Mouse (Mus musculus): ENCODE measurements around the gene Mrpl1. TPM values are rescaled to one million over a fixed set of nuclear protein-coding genes. Genes with fewer than 3 reads are reported as not detected.
A peak's percentile ranks its signal among the peaks of the same experiment; 100 is the strongest.

Mrpl1 gene
- polyA plus RNA-seq, 1 experiment from 2014 or later = 16.0 TPM

- Histone ChIP-seq H3K27me3 (no peaks in the 10 kb centered on the region), H3K27ac (peak overlapping the region; percentile 64), H3K9me3 (no peaks in the 10 kb centered on the region), H3K4me2 (replicated peaks) (peak overlapping the region; percentile 76), H3K36me3 (peaks cover 7% of the 10 kb centered on the region), H3K4me3 (replicated peaks) (peak overlapping the region; percentile 89), H3K4me1 (replicated peaks) (peaks cover 24% of the 10 kb centered on the region), H3K9ac (replicated peaks) (peak overlapping the region; percentile 83)
- under 1% methylated on average over 35 of the region's 35 CpGs for WGBS
- peak; percentile 95 for ATAC-seq
Measured at GRCm38 (mm10) chr5:96209916-96210583, 757 bp downstream of the Mrpl1 start.

- Histone ChIP-seq H3K27me3 (no peaks in the 10 kb centered on the region), H3K4me3 (replicated peaks) (no peak overlapping the region), H3K9me3 (no peaks in the 10 kb centered on the region), H3K4me1 (replicated peaks) (peaks cover 15% of the 10 kb centered on the region; the same call in 1 of the 2 replicates), H3K36me3 (peaks cover 12% of the 10 kb centered on the region), H3K27ac (no peak overlapping the region), H3K9ac (replicated peaks) (no peak overlapping the region), H3K4me2 (replicated peaks) (no peak overlapping the region)
- 66% methylated on average over 3 of the region's 3 CpGs for WGBS
- no peak for ATAC-seq
Measured at GRCm38 (mm10) chr5:96218648-96219047, 9.4 kb downstream of the Mrpl1 start.

GRCm38 (mm10) chr5:96219512-96219911, 10.2 kb downstream of the Mrpl1 start:
- no peaks in the 10 kb centered on the region for H3K9me3 ChIP-seq
- H3K4me2 ChIP-seq (replicated peaks) = no peak overlapping the region
- no peak for ATAC-seq
- H3K27me3 ChIP-seq = no peaks in the 10 kb centered on the region
- 0 out of 2 replicates have a peak, but pooled peaks cover 10% of the 10 kb centered on the region for H3K36me3 ChIP-seq
- no peak overlapping the region for H3K9ac ChIP-seq (replicated peaks)
- no peak overlapping the region for H3K27ac ChIP-seq
- 61% methylated on average over 4 of the region's 4 CpGs for WGBS
- H3K4me1 ChIP-seq (replicated peaks) = peaks cover 15% of the 10 kb centered on the region; the same call in 1 of the 2 replicates
- H3K4me3 ChIP-seq (replicated peaks) = no peak overlapping the region

GRCm38 (mm10) chr5:96221298-96221697, 12.0 kb downstream of the Mrpl1 start:
- Histone ChIP-seq H3K9ac (replicated peaks) (no peak overlapping the region), H3K27me3 (no peaks in the 10 kb centered on the region), H3K27ac (no peak overlapping the region), H3K36me3 (peaks cover 12% of the 10 kb centered on the region), H3K4me1 (replicated peaks) (peaks cover 15% of the 10 kb centered on the region; the same call in 1 of the 2 replicates), H3K4me2 (replicated peaks) (no peak overlapping the region), H3K9me3 (no peaks in the 10 kb centered on the region), H3K4me3 (replicated peaks) (no peak overlapping the region)
- no peak for ATAC-seq
- WGBS = 98% methylated on average over 1 of the region's 1 CpGs

- ATAC-seq = no peak
- Histone ChIP-seq H3K9ac (replicated peaks) (no peak overlapping the region), H3K4me3 (replicated peaks) (no peak overlapping the region), H3K9me3 (no peaks in the 10 kb centered on the region), H3K4me2 (replicated peaks) (no peak overlapping the region), H3K36me3 (peaks cover 18% of the 10 kb centered on the region), H3K27ac (no peak overlapping the region), H3K4me1 (replicated peaks) (peaks cover 15% of the 10 kb centered on the region; the same call in 1 of the 2 replicates), H3K27me3 (no peaks in the 10 kb centered on the region)
- WGBS = 79% methylated on average over 5 of the region's 5 CpGs
Measured at GRCm38 (mm10) chr5:96221812-96222585, 12.7 kb downstream of the Mrpl1 start.

- Histone ChIP-seq H3K27me3 (no peaks in the 10 kb centered on the region), H3K36me3 (peaks cover 21% of the 10 kb centered on the region), H3K4me3 (replicated peaks) (no peak overlapping the region), H3K4me2 (replicated peaks) (no peak overlapping the region), H3K27ac (no peak overlapping the region), H3K4me1 (replicated peaks) (peaks cover 15% of the 10 kb centered on the region; the same call in 1 of the 2 replicates), H3K9me3 (no peaks in the 10 kb centered on the region), H3K9ac (replicated peaks) (no peak overlapping the region)
- WGBS = 93% methylated on average over 3 of the region's 3 CpGs
- ATAC-seq = no peak
Measured at GRCm38 (mm10) chr5:96222964-96223363, 13.7 kb downstream of the Mrpl1 start.

- Histone ChIP-seq H3K9me3 (no peaks in the 10 kb centered on the region), H3K4me2 (replicated peaks) (no peak overlapping the region), H3K27ac (no peak overlapping the region), H3K4me1 (replicated peaks) (peaks cover 4% of the 10 kb centered on the region; the same call in 1 of the 2 replicates), H3K4me3 (replicated peaks) (no peak overlapping the region), H3K9ac (replicated peaks) (no peak overlapping the region), H3K36me3 (peaks cover 33% of the 10 kb centered on the region), H3K27me3 (no peaks in the 10 kb centered on the region)
- 98% methylated on average over 8 of the region's 8 CpGs for WGBS
- no peak for ATAC-seq
Measured at GRCm38 (mm10) chr5:96226490-96226889, 17.2 kb downstream of the Mrpl1 start.

- Histone ChIP-seq H3K27ac (no peak overlapping the region), H3K9me3 (no peaks in the 10 kb centered on the region), H3K4me1 (replicated peaks) (no peaks in the 10 kb centered on the region), H3K4me3 (replicated peaks) (no peak overlapping the region), H3K4me2 (replicated peaks) (no peak overlapping the region), H3K36me3 (peaks cover 47% of the 10 kb centered on the region), H3K9ac (replicated peaks) (no peak overlapping the region), H3K27me3 (no peaks in the 10 kb centered on the region)
- 93% methylated on average over 2 of the region's 2 CpGs for WGBS
- no peak for ATAC-seq
Measured at GRCm38 (mm10) chr5:96228967-96229366, 19.7 kb downstream of the Mrpl1 start.

- Histone ChIP-seq H3K4me2 (replicated peaks) (no peak overlapping the region), H3K4me1 (replicated peaks) (no peaks in the 10 kb centered on the region), H3K36me3 (peaks cover 39% of the 10 kb centered on the region), H3K27ac (no peak overlapping the region), H3K4me3 (replicated peaks) (no peak overlapping the region), H3K9me3 (no peaks in the 10 kb centered on the region), H3K27me3 (no peaks in the 10 kb centered on the region), H3K9ac (replicated peaks) (no peak overlapping the region)
- 95% methylated on average over 5 of the region's 5 CpGs for WGBS
- no peak for ATAC-seq
Measured at GRCm38 (mm10) chr5:96238797-96239196, 29.5 kb downstream of the Mrpl1 start.

- Histone ChIP-seq H3K4me2 (replicated peaks) (no peak overlapping the region), H3K9me3 (no peaks in the 10 kb centered on the region), H3K9ac (replicated peaks) (no peak overlapping the region), H3K4me3 (replicated peaks) (no peak overlapping the region), H3K27me3 (no peaks in the 10 kb centered on the region), H3K27ac (no peak overlapping the region), H3K36me3 (peaks cover 30% of the 10 kb centered on the region), H3K4me1 (replicated peaks) (no peaks in the 10 kb centered on the region)
- 78% methylated on average over 1 of the region's 1 CpGs for WGBS
- ATAC-seq = no peak
Measured at GRCm38 (mm10) chr5:96240856-96241255, 31.6 kb downstream of the Mrpl1 start.

- ATAC-seq = no peak
- Histone ChIP-seq H3K9me3 (no peaks in the 10 kb centered on the region), H3K27ac (no peak overlapping the region), H3K27me3 (no peaks in the 10 kb centered on the region), H3K36me3 (peaks cover 21% of the 10 kb centered on the region), H3K4me1 (replicated peaks) (no peaks in the 10 kb centered on the region), H3K4me2 (replicated peaks) (no peak overlapping the region), H3K4me3 (replicated peaks) (no peak overlapping the region), H3K9ac (replicated peaks) (no peak overlapping the region)
- WGBS = 92% methylated on average over 1 of the region's 1 CpGs
Measured at GRCm38 (mm10) chr5:96244511-96244910, 35.2 kb downstream of the Mrpl1 start.

GRCm38 (mm10) chr5:96253995-96254394, 44.7 kb downstream of the Mrpl1 start:
- WGBS = 90% methylated on average over 2 of the region's 2 CpGs
- no peaks in the 10 kb centered on the region for H3K36me3 ChIP-seq
- no peak overlapping the region for H3K9ac ChIP-seq (replicated peaks)
- no peak overlapping the region for H3K27ac ChIP-seq
- no peak overlapping the region for H3K4me3 ChIP-seq (replicated peaks)
- no peaks in the 10 kb centered on the region for H3K27me3 ChIP-seq
- no peaks in the 10 kb centered on the region for H3K9me3 ChIP-seq
- no peak overlapping the region for H3K4me2 ChIP-seq (replicated peaks)
- no peak for ATAC-seq
- no peaks in the 10 kb centered on the region for H3K4me1 ChIP-seq (replicated peaks)
